Mouse (Mus musculus): ENCODE results near the gene Agtpbp1.

Gene Agtpbp1

DNA sequence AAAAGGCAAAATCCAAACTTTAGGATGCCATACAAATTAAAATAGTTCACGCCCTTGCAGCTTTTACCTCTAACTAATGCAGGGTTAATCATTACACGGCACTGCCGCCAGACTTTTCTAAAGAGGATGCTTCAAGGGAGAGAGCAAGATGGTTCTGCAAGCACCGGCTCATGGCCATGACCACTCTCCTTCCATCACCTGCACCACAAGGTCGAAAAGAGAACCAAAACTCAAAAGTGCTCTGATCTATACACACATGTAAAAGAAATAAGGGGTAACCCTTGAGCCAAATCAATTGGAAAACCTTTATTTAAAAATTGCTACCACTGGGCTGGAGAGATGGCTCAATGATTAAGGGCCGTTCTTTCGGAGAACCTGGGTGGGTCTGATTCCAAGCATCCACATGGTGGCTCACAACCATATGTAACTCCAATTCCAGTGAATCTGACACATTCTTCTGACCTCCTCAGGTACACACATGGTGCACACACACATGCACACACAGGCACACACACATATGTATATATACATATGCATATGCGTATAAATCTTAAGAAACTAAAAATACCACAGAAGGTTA is 29.3 kb downstream of the Agtpbp1 start:
- TF ChIP-seq GATA4 (IDR thresholded peaks at IDR 0.05; ENCODE audit: insufficient replicate concordance, low read length), result no peak

DNA sequence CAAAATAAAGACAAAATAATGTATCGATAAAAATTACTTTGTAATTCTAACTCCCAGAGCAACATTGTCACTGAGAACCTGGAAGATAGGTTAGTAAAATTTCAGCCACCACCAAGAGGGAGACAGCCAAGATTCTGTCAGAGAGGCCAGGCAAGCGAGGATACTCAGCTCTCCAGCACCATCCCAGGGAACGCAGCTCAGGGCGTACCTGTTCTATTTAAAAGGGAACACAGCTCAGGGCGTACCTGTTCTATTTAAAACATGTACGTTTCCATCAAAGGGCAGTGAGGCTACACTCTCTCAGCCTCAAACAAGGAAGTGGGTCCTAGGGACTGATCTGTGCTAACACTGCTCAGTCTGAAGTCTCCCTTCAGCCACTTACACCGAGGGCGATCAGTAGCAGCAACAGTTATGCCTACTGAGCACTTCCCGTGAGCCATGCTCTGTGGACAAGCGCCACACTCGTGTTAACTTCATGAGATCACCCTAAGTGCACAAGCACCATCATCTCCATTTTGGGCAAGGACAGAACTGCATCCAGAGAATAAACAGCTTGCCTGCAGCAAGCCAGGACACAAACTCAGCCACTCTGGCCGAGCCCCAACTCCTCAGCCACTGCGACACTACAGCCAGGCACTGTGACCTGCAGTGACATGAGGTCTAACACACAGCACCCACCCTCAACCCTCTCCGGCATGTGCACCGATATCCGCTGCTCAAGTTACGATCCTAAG is 30.1 kb downstream of the Agtpbp1 start:
- TF ChIP-seq GATA4 (IDR thresholded peaks at IDR 0.05; ENCODE audit: insufficient replicate concordance, low read length), result no peak

DNA sequence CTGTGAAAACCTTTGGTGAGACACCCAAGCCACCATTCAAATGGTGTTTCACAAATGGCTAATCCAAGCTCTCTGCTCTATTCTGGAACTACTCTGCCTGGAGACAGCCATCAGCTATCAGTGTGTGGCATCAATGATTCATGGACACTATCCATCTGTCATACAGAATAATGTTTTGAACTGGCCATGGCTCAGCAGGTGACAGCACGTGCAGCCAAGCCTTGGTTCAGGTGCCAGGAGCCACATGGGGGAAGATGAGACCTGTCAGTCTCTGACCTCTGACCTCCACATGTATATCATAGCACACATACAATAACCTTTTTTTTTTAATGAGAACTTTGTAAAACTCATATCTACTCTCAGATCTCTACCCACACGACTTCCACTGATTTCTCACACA is 32.3 kb downstream of the Agtpbp1 start:
- TF ChIP-seq GATA4 (IDR thresholded peaks at IDR 0.05; ENCODE audit: insufficient replicate concordance, low read length), result no peak

DNA sequence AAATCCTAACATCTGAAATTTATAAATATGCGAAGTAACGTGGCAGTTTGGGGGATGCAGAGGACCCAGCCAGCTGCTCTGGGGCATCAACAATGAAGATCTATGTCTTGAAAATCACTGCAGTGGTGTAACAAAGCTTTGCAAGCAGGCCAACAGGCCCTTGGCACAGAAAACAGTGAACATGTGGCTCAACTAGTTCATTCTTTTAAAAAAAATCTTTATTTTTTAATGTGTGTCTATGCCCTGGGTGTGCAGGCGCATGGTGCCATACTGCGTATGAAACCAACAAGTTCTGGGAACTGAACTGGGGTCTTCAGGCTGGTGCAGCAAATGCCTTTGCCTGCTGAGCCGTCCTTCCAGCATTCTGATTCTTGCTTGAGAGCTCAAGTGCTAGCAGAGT is 32.7 kb downstream of the Agtpbp1 start:
- no peak for TF ChIP-seq GATA4 (IDR thresholded peaks at IDR 0.05; ENCODE audit: insufficient replicate concordance, low read length)

DNA sequence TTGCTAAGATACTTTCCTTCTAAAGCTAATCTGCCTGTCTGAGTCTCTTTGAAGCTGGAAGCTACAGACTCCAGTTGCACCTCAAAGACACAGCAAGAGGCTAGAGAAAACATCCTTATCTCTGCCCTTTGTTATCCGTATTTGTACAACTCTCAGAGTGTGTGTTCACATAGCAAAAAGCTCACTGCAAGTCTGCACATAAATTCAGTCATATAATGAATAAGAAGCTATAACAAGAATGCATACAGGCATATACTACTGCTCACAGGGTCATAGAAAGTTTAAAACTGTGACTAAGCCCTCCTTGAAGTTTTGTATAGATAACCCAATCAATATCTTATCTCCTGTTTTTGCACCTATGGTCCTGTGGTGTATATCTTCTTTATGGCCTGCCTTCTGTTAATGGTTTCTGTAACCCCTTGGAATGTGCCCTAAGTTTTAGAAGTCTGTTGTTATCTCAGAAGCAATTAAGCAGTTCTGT is 35.7 kb downstream of the Agtpbp1 start:
- no peak for TF ChIP-seq GATA4 (IDR thresholded peaks at IDR 0.05; ENCODE audit: insufficient replicate concordance, low read length)

DNA sequence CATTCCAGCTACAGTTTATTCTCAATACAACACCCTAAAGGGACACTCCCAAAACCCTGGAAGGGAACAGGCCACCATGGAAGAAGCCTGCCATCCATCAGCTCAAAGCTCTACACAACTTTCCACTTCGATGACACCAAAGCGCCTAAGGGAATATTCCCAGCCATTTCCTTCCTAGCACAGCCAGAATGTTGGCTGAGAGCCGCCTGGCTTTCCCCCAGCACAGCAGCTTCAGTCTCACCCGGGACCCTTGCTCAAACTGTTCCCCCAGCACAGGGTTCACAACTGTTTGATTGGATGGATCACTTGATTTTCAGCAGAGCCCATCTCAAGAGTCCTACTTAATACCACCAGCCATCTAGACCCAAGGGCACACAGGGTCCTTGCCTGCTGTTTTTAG is 37.3 kb downstream of the Agtpbp1 start:
- no peak for TF ChIP-seq GATA4 (IDR thresholded peaks at IDR 0.05; ENCODE audit: insufficient replicate concordance, low read length)

DNA sequence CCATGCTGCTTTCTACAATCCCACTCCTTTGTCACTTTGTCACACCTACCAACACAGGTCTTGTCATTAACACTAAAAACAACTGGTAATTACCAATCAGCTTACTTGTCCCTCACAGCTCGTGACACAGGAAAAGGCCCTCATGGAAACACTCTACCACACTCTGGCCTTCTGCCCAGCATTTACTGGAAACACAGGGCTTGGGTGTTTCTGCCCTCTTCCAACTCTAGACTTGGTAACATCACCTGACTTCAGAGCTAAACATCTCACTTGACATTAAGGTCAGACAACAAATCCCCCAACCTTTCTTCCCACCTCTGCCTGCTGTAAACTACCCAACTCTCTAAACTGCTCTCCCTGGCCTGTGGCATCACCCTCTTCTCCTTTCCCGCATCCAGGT is 37.9 kb downstream of the Agtpbp1 start:
- TF ChIP-seq GATA4 (IDR thresholded peaks at IDR 0.05; ENCODE audit: insufficient replicate concordance, low read length), result no peak

DNA sequence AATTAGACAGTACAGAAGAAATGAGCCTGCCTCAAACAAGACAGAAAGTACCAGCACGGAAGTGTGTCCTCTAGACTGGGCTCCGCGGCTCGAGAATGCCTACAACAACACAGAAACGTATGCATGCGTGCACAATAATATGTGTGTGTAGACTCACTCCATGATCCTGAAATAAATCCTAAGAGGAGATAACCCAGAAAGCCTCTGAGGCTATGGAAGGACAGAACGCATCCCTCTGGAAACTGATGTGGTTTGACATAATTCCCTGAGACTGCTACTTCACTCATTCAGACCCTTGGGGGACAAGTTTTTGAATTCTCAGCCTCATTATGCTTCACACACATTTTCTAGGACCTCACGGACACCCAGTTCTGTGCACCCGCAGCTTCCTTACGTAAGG is 42.6 kb downstream of the Agtpbp1 start:
- TF ChIP-seq GATA4 (IDR thresholded peaks at IDR 0.05; ENCODE audit: insufficient replicate concordance, low read length), result no peak

DNA sequence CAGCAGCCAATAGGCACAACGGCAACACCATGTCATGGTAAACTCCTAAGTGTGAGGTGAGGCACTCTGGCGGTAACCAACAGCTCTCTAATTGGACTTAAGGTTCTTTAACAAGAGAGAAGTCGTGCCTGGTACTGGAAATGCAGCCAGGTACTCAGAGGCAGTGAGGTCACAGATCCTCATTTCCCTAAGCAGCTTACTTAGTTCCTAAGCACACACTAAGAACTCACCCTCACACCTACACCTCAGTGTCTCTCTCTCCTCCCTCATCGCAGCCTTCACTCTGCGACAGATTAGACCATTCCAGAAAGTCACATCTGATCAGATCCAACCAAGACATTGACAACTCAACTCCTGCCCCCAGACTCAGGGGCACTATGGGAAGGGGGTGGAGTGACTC is 45.0 kb downstream of the Agtpbp1 start:
- TF ChIP-seq GATA4 (IDR thresholded peaks at IDR 0.05; ENCODE audit: insufficient replicate concordance, low read length), result no peak

DNA sequence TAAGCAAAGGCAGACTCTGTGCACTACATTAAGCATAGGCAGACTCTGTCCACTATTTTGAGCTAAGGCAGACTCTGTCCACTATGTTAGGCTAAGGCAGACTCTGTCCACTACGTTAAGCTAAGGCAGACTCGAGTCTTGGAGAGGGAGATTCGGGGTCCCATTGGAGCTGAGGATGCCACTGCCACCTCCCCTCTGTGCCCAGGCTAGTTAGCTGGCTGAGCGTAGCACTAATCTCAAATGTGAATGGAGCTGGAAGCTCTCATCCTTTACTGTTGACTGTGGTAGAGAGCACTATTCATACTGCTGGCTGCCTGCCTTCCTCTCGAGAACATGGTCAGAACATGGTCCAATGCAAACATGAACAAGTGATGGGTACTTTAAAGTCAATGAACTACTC is 46.4 kb downstream of the Agtpbp1 start:
- TF ChIP-seq GATA4 (IDR thresholded peaks at IDR 0.05; ENCODE audit: insufficient replicate concordance, low read length), result no peak

DNA sequence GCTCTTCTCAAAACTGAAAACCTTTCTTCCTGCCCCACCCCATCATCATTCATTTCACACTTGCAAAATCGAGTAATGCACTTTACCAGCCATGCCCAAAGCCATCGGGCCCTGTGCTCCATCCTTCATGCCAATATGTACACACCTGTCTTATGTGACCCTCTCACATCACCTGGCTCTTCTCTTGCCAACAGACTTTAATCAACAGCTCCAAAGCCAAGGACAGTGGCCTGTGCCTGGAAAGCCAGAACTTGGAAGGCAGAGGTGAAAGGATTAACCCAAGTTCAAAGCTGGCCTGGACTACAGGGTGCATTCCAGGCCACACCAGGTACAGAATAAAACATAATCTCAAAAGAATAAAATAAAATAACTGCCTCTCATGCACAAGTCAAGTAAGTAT is 48.4 kb downstream of the Agtpbp1 start:
- TF ChIP-seq GATA4 (IDR thresholded peaks at IDR 0.05; ENCODE audit: insufficient replicate concordance, low read length), result no peak

DNA sequence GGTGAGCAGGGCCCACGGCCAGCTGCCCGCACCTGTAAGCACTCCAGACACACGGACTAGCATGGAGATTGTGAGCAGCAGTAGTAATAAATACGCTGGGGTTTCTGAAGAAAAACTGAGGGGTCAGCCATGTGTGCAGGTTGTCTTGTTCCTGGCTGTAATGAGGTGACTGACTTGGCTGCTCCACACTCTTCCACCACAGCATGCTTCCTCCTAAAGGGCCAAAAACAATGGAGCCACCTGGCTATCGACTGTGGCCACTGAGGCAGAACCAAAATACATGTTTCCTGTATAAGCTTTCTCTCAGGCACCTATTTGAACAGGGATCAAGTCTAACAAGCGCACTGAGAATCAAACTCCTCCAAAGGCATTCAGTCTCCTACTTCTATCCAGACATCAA is 49.3 kb downstream of the Agtpbp1 start:
- TF ChIP-seq GATA4 (IDR thresholded peaks at IDR 0.05; ENCODE audit: insufficient replicate concordance, low read length), result no peak

DNA sequence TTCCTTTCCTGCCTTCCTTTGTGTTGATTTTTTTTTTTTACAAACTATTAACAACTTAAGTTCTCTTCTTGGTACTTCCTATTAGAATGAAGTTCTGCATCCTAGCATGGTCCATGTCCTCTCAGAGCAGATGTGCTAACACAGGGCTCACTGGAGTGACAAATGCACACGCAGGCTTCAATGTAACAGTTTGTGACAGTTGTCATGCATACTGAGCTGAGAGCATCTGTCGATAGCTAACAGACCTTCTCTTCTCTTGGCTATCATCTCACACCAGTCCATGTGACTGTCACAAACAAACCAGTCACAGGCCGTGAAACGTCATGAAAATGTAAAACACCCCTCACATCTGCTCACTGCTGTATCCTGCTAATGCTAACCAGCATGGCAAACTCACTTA is 50.7 kb downstream of the Agtpbp1 start:
- no peak for TF ChIP-seq GATA4 (IDR thresholded peaks at IDR 0.05; ENCODE audit: insufficient replicate concordance, low read length)

DNA sequence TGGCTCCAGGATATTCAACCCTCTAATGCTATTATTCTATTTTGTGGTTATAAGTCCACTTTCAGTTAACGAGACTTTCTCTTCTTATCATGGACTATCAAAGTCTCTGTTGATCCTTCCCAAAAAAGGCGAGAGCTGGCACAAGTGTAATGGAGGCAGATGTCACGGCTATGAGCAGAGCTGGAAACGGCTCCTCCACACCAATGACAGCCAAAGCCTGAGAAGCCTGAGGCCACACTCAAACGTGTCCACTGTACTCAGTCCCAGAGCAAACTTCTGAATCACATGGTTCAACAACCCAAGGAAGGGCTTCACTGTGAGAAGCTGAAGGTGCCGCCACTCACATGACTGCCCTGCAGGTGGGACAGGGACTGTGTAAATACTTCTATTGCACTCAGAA is 51.7 kb downstream of the Agtpbp1 start:
- TF ChIP-seq GATA4 (IDR thresholded peaks at IDR 0.05; ENCODE audit: insufficient replicate concordance, low read length), result no peak

DNA sequence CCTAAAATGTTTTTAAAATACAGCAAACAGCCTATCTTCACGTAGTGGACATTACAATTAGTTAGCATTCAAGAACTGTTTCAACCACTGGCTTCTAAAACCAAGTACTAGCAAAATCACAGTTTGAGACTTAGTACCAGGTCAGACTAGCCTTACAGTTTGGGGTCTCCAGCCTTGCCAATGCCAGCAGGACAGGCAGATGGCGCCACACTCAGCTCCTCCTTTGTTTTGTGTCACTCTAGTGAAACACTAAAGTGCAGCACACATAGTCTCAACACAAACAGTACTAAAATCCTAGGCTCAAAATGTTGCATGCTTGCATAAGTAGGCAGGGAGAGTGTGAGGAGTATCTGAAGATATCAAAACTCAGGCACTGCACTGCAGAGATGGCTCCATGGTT is 53.8 kb downstream of the Agtpbp1 start:
- TF ChIP-seq GATA4 (IDR thresholded peaks at IDR 0.05; ENCODE audit: insufficient replicate concordance, low read length), result no peak

DNA sequence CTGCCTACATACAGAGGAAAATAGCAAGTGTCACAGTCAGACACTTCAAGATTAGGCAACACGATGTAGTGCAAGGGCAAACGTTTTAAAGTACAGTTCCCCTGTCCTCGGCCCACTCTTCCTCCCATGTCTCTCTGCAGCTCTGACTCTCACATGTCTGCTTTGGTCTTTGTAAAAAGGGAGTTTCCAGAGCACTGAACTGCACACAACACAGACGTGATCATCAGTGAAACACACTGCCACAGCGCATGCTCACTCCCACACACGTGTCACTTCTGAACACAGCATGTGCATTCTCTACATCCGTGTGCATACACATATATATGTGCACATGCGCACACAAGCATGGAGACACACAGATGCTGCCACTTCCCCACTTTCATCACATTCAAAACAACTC is 54.5 kb downstream of the Agtpbp1 start:
- no peak for TF ChIP-seq GATA4 (IDR thresholded peaks at IDR 0.05; ENCODE audit: insufficient replicate concordance, low read length)
